Mouse (Mus musculus) leukemia stem cell, adult 10-12 weeks (primary cell): ENCODE measurements around the gene Abcb5. TPM values are rescaled to one million over a fixed set of nuclear protein-coding genes. Genes with fewer than 3 reads are reported as not detected.

ENCODE experiments used
- polyA plus RNA-seq: library from polyadenylated mRNA; stranded (reverse); fragments of >175 nt; gene quantifications from 2 replicates; pipeline ENCODE4 v1.2.3, GENCODE M21; 2012; ENCODE audit warnings: low replicate concordance

Abcb5 gene
- not detected in 2 replicates for polyA plus RNA-seq

GRCm38 (mm10) chr12:118966321-118966720, at the start of gene Abcb5:
Gene Abcb5, minus strand, starts transcription at chr12:118966421.

DNA sequence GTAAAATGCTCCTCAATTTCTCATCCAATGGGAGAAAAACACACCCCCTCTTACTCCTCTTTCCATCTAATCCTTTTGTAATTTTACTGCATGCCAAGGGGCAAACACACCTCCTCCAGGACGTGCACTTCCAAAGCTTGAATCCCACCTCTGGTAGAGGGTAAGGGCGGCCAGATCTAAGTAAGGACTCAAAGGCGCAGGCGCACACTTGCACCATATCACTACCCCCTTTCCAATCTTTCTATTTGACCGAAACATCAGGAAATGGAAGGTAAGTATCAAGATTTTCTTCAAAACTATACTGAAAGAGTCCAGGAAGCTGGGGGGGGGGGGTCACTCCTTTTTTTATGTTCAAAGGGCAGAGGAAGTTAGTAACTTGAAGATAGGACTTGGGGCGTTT, 120.0 kb downstream of the Abcb5 start, which contains the start of gene Sp8:
Sp8 (plus strand) TSS at position 109 of the 400 bp plus-strand sequence.

Other genes with a start within 250 kb of the Abcb5 start
- gene Sp8, start 120.1 kb downstream of the Abcb5 start, polyA plus RNA-seq: not detected in 2 replicates